Mouse (Mus musculus) limb, embryonic 15.5 days (tissue): ENCODE measurements around the gene Rabac1. TPM values are rescaled to one million over a fixed set of nuclear protein-coding genes. Genes with fewer than 3 reads are reported as not detected.

Source experiments
- ATAC-seq: fragments of 200-750 bp; cut with Nextera tagmentation; 2 replicates; pipeline ENCODE4 v1.8.0; 2017; ENCODE audit warnings: low read depth, moderate TSS enrichment; ENCODE audit not compliant: insufficient number of reproducible peaks, low FRiP score, low TSS enrichment
- H3K27ac ChIP-seq: fragments of 300-500 bp; sonication (generic); 2 replicates; pipeline ENCODE4 v1.5.1; 2015; ENCODE audit warnings: moderate library complexity, mild to moderate bottlenecking, inconsistent platforms
- H3K27me3 ChIP-seq: fragments of 300-500 bp; sonication (generic); 2 replicates; pipeline ENCODE4 v1.6.1; 2015; ENCODE audit warnings: inconsistent platforms
- H3K36me3 ChIP-seq: fragments of 300-500 bp; sonication (generic); 2 replicates; pipeline ENCODE4 v1.6.1; 2015; ENCODE audit warnings: inconsistent platforms
- H3K4me1 ChIP-seq: fragments of 300-500 bp; sonication (generic); 2 replicates; pipeline ENCODE4 v1.6.1; 2015; ENCODE audit warnings: inconsistent platforms
- H3K4me2 ChIP-seq: fragments of 300-500 bp; sonication (generic); 2 replicates; pipeline ENCODE4 v1.6.1; 2015; ENCODE audit warnings: mild to moderate bottlenecking, inconsistent platforms
- H3K4me3 ChIP-seq: fragments of 300-500 bp; sonication (generic); 2 replicates; pipeline ENCODE4 v1.5.1; 2015; ENCODE audit warnings: mild to moderate bottlenecking, inconsistent platforms
- H3K9ac ChIP-seq: fragments of 300-500 bp; sonication (generic); 2 replicates; pipeline ENCODE4 v1.6.1; 2015; ENCODE audit warnings: inconsistent platforms
- H3K9me3 ChIP-seq: fragments of 300-500 bp; sonication (generic); 2 replicates; pipeline ENCODE4 v1.6.1; 2016; ENCODE audit warnings: inconsistent platforms
- WGBS: fragments of 180-500 bp; shearing (Covaris S2); methylation state at CpG from one replicate; pipeline ENCODE4 v1.1.7; 2015; 5-methylcytosine and 5-hydroxymethylcytosine counted together
- polyA plus RNA-seq: library from polyadenylated mRNA; unstranded; fragments of >200 nt; fragmentation: Nextera tagmentation; extraction: Ambion mirVana; gene quantifications from 2 replicates; pipeline ENCODE4 v1.2.1, GENCODE M21; 2015

Rabac1 gene
- polyA plus RNA-seq, 1 experiment from 2014 or later, result 209 TPM

DNA sequence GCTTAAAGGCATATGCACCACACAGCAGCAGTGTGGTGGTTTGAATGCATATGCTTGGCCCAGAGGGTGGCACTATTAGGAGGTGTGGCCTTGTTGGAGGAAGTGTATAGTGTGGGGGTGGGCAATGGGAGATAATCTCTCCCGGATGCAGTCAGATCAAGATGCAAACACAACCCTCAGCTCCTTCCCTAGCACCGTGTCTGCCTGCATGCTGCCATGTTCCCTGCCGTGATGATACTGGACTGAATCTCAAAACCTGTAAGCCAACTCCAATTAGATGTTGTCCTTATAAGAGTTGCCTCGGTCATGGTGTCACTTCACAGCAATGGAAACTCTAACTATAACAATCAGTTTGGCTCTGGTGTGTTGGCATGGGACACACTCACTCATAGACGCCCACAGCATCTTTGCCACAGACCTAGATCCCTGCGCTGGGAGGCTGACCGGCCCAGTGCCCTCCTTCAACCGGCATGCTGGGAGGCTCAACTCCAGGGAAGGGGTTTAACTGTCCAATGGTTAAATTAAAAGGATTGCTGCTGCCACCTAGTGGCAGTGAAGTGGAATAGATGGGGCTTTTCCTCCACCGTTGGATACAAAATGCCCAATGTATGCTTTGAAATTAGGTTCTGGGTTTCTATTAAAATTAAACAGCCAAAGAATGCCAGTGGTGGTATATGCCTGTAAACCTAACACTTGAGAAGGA is 2.5 kb upstream of the Rabac1 start:
- WGBS, result 31% methylated on average over 9 of the region's 9 CpGs
- Histone ChIP-seq H3K4me1 (peaks cover 12% of the 10 kb centered on the region), H3K27me3 (no peaks in the 10 kb centered on the region), H3K4me3 (no peak overlapping the region), H3K36me3 (peaks cover under 1% of the 10 kb centered on the region; the same call in 1 of the 2 replicates), H3K27ac (no peak overlapping the region), H3K4me2 (no peak overlapping the region), H3K9ac (no peak overlapping the region), H3K9me3 (no peaks in the 10 kb centered on the region)
- ATAC-seq, result no peak

DNA sequence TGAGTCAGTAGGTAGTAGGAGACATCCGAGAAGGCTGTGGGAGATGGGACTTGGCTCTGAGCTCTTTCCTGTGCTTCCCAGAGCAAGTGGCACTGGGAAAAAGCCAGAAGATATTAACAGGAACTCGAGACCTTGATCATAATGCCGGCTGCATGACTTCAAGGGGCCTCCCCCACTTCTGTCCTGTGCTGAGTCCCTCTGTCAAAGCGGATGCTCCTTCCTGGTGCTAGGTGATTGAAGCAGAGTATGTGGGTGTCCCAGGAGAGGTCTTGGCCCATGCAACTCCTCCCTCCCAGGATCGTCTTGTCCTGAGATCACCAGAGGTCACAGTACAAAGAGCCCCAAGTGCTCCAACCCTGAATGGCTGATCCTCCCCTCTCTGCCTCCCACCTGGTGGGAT is 1.3 kb upstream of the Rabac1 start:
- Histone ChIP-seq H3K27me3 (no peaks in the 10 kb centered on the region), H3K4me2 (no peak overlapping the region), H3K4me3 (no peak overlapping the region), H3K4me1 (peaks cover 12% of the 10 kb centered on the region), H3K27ac (no peak overlapping the region), H3K9ac (no peak overlapping the region), H3K9me3 (no peaks in the 10 kb centered on the region), H3K36me3 (peaks cover 7% of the 10 kb centered on the region; the same call in 1 of the 2 replicates)
- 65% methylated on average over 5 of the region's 5 CpGs for WGBS
- no peak for ATAC-seq

- H3K9ac ChIP-seq, result no peak overlapping the region
- no peaks in the 10 kb centered on the region for H3K27me3 ChIP-seq
- no peak overlapping the region for H3K4me2 ChIP-seq
- 76% methylated on average over 4 of the region's 4 CpGs for WGBS
- H3K9me3 ChIP-seq, result no peaks in the 10 kb centered on the region
- H3K27ac ChIP-seq, result no peak overlapping the region
- ATAC-seq, result no peak
- peaks cover 7% of the 10 kb centered on the region; the same call in 1 of the 2 replicates for H3K36me3 ChIP-seq
- H3K4me1 ChIP-seq, result peaks cover 12% of the 10 kb centered on the region
- no peak overlapping the region for H3K4me3 ChIP-seq
These were observed 654 bp upstream of the Rabac1 start for GRCm38 (mm10) chr7:24973208-24973607.

DNA sequence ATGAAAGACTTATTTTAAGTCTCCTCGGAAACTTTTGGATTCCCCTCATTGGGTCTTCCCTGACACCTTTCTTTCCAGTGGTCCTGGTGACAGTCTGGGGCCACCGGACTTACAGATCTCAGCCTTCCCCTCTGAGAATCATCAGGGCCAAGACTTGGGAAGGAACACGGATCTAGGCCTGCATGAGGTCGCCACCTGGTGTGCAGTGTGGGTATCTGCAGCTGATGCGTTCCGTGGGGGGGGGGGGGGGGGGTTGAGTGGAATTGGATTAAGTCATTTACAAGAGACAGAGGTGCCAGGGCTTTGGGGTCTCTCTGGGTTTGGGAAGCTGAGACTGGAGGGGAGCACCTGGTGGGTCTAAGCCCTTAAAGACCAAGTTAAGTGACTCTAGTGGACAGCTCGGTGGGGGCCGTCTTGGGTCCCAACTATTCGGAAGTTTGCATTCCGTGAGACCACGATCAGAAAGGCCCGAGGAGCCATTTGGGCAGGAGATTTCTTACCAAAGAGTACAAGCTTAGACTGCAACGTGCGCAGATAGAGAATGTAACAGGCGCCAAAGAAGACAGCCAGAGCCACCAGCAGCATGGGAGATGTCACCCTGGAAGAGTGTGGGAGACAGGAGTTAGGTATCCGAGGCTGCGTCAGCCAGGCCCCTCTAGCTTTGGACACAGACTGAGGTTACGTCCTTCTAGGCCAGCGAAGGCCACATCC is 1.1 kb downstream of the Rabac1 start:
- H3K27ac ChIP-seq, result peak overlapping the region; percentile 86
- peak overlapping the region; percentile 84; the same call in 1 of the 2 replicates for H3K9ac ChIP-seq
- no peak for ATAC-seq
- peak overlapping the region; percentile 70 for H3K4me2 ChIP-seq
- H3K9me3 ChIP-seq, result no peaks in the 10 kb centered on the region
- peaks cover 12% of the 10 kb centered on the region for H3K4me1 ChIP-seq
- 8% methylated on average over 19 of the region's 19 CpGs for WGBS
- H3K36me3 ChIP-seq, result peaks cover 7% of the 10 kb centered on the region; the same call in 1 of the 2 replicates
- H3K4me3 ChIP-seq, result peak overlapping the region; percentile 59
- H3K27me3 ChIP-seq, result no peaks in the 10 kb centered on the region

DNA sequence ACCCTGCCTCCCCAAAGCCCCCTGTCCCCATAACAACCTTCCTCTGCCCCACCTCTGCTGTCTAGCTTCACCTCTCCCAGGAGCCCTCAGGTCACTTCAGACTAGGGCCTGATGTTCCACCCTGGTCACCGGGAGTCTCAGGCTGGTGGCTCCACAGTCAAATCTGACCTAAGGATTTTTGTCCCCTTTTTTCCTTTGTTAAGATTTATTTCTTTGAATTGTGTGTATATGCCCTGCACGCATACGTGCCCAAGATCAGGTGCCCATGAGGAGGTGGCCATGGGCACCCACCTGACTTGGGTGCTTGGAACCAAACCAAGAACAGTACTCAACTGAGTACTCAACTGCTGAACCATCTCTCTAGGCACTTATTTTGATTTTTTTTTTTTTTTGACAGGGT is 2.2 kb downstream of the Rabac1 start:
- H3K4me2 ChIP-seq, result no peak overlapping the region
- 85% methylated on average over 3 of the region's 3 CpGs for WGBS
- ATAC-seq, result no peak
- H3K4me1 ChIP-seq, result peaks cover 12% of the 10 kb centered on the region
- H3K27me3 ChIP-seq, result no peaks in the 10 kb centered on the region
- no peak overlapping the region for H3K27ac ChIP-seq
- H3K36me3 ChIP-seq, result peaks cover 7% of the 10 kb centered on the region; the same call in 1 of the 2 replicates
- H3K9me3 ChIP-seq, result no peaks in the 10 kb centered on the region
- H3K9ac ChIP-seq, result no peak overlapping the region
- H3K4me3 ChIP-seq, result no peak overlapping the region

GRCm38 (mm10) chr7:24969805-24970204 is 2.7 kb downstream of the Rabac1 start:
- ATAC-seq, result no peak
- Histone ChIP-seq H3K4me1 (peaks cover 12% of the 10 kb centered on the region), H3K4me3 (no peak overlapping the region), H3K27ac (no peak overlapping the region), H3K36me3 (peaks cover 7% of the 10 kb centered on the region; the same call in 1 of the 2 replicates), H3K9ac (no peak overlapping the region), H3K9me3 (no peaks in the 10 kb centered on the region), H3K4me2 (no peak overlapping the region), H3K27me3 (no peaks in the 10 kb centered on the region)
- WGBS, result 77% methylated on average over 12 of the region's 12 CpGs

DNA sequence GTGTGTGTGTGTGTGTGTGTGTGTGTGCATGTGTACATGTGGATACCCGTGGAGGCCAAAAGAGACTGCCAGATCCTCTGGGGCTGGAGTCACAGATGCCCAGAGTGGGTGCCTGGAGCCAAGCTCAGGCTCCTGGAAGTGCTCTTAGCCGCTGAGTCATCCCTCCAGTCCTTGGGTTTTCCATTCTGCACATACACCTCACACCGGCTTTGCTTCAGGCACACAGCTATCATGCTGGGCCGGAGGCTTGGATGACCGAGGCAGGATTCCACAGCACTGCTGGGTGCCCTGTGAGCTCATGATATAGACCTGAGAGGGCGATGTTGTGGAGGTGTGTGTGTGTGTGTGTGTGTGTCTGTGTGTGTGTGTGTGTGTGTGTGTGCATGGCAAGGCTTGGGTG is 4.1 kb downstream of the Rabac1 start:
- Histone ChIP-seq H3K9me3 (no peaks in the 10 kb centered on the region), H3K27ac (no peak overlapping the region), H3K4me3 (no peak overlapping the region), H3K4me1 (peaks cover 12% of the 10 kb centered on the region), H3K4me2 (no peak overlapping the region), H3K36me3 (peaks cover 7% of the 10 kb centered on the region; the same call in 1 of the 2 replicates), H3K9ac (no peak overlapping the region), H3K27me3 (no peaks in the 10 kb centered on the region)
- no peak for ATAC-seq
- 76% methylated on average over 6 of the region's 6 CpGs for WGBS

- no peak overlapping the region for H3K9ac ChIP-seq
- no peaks in the 10 kb centered on the region for H3K9me3 ChIP-seq
- no peak overlapping the region for H3K4me3 ChIP-seq
- no peak overlapping the region for H3K27ac ChIP-seq
- ATAC-seq, result no peak
- no peaks in the 10 kb centered on the region for H3K27me3 ChIP-seq
- no peak overlapping the region for H3K4me2 ChIP-seq
- H3K36me3 ChIP-seq, result peaks cover 7% of the 10 kb centered on the region; the same call in 1 of the 2 replicates
- peaks cover 12% of the 10 kb centered on the region for H3K4me1 ChIP-seq
- 78% methylated on average over 8 of the region's 8 CpGs for WGBS
These were observed 4.6 kb downstream of the Rabac1 start for GRCm38 (mm10) chr7:24967966-24968365.

- no peak overlapping the region for H3K4me3 ChIP-seq
- no peak overlapping the region for H3K9ac ChIP-seq
- H3K4me2 ChIP-seq, result no peak overlapping the region
- no peaks in the 10 kb centered on the region for H3K27me3 ChIP-seq
- peaks cover 6% of the 10 kb centered on the region; the same call in 1 of the 2 replicates for H3K36me3 ChIP-seq
- H3K9me3 ChIP-seq, result no peaks in the 10 kb centered on the region
- no peak for ATAC-seq
- no peaks in the 10 kb centered on the region for H3K4me1 ChIP-seq
- H3K27ac ChIP-seq, result no peak overlapping the region
- WGBS, result 12% methylated on average over 5 of the region's 5 CpGs
These were observed 7.5 kb downstream of the Rabac1 start for GRCm38 (mm10) chr7:24964897-24965535.

DNA sequence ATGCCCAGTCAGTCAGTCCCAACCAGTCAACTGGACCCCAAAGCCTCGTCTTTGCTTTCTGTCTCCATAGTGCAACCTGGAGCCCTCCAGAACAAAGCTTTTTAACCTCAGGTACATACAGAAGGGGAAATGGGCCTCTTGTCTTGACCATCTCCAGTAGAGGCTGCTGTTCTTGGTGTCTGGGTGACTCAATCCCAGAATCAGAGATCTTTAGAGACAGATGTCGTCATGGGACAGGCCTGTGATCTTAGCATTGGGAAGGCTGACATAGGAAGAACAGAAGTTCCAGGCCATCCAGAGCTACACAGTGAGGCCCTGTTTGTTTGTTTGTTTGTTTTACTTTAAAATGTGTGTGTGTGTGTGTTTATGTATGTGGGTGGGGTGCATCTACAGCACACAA is 8.3 kb downstream of the Rabac1 start:
- no peak overlapping the region for H3K9ac ChIP-seq
- H3K27me3 ChIP-seq, result no peaks in the 10 kb centered on the region
- no peaks in the 10 kb centered on the region for H3K36me3 ChIP-seq
- no peak overlapping the region for H3K4me2 ChIP-seq
- no peaks in the 10 kb centered on the region for H3K9me3 ChIP-seq
- no peak overlapping the region for H3K4me3 ChIP-seq
- 68% methylated on average over 2 of the region's 2 CpGs for whole genome bisulfite sequencing
- no peak overlapping the region for H3K27ac ChIP-seq
- no peaks in the 10 kb centered on the region for H3K4me1 ChIP-seq
- no peak for ATAC-seq

- H3K27ac ChIP-seq, result no peak overlapping the region
- peak overlapping the region; percentile 65 for H3K4me2 ChIP-seq
- H3K9ac ChIP-seq, result peak overlapping the region; percentile 26; the same call in 1 of the 2 replicates
- no peak for ATAC-seq
- peaks cover 72% of the 10 kb centered on the region for H3K27me3 ChIP-seq
- H3K4me1 ChIP-seq, result peaks cover 17% of the 10 kb centered on the region
- peak overlapping the region; percentile 44 for H3K4me3 ChIP-seq
- WGBS, result 3% methylated on average over 33 of the region's 33 CpGs
- H3K36me3 ChIP-seq, result no peaks in the 10 kb centered on the region
- no peaks in the 10 kb centered on the region; the same call in 1 of the 2 replicates for H3K9me3 ChIP-seq
These were observed 17.3 kb downstream of the Rabac1 start for GRCm38 (mm10) chr7:24955226-24955625.

- Histone ChIP-seq H3K27ac (no peak overlapping the region), H3K9ac (peak overlapping the region; percentile 26), H3K4me3 (peak overlapping the region; percentile 44), H3K4me2 (peak overlapping the region; percentile 65), H3K36me3 (no peaks in the 10 kb centered on the region), H3K4me1 (peaks cover 20% of the 10 kb centered on the region), H3K9me3 (no peaks in the 10 kb centered on the region; the same call in 1 of the 2 replicates), H3K27me3 (peaks cover 79% of the 10 kb centered on the region)
- WGBS, result 1% methylated on average over 24 of the region's 30 CpGs
- 0 out of 2 replicates have a peak, but pooled peaks have one; percentile 27 for ATAC-seq
These were observed 18.1 kb downstream of the Rabac1 start for GRCm38 (mm10) chr7:24954450-24954849.
